Mouse (Mus musculus) heart, embryonic 15.5 days (tissue): ENCODE data around the gene Slit3. TPM values are rescaled to one million over a fixed set of nuclear protein-coding genes. Genes with fewer than 3 reads are reported as not detected.

ENCODE experiments used
- ATAC-seq: fragments of 200-750 bp; cut with Nextera tagmentation; replicated peaks from 2 replicates; pipeline ENCODE4 v1.8.0; 2017; ENCODE audit warnings: low read depth, moderate TSS enrichment; ENCODE audit not compliant: insufficient number of reproducible peaks, insufficient read depth, low FRiP score
- H3K27ac ChIP-seq: fragments of 300-500 bp; sonication (generic); 2 replicates; pipeline ENCODE4 v1.5.1; 2015; ENCODE audit warnings: mild to moderate bottlenecking, inconsistent platforms
- H3K27me3 ChIP-seq: fragments of 300-500 bp; sonication (generic); 2 replicates; pipeline ENCODE4 v1.6.1; 2015; ENCODE audit warnings: inconsistent platforms
- H3K36me3 ChIP-seq: fragments of 300-500 bp; sonication (generic); 2 replicates; pipeline ENCODE4 v1.6.1; 2015; ENCODE audit warnings: mild to moderate bottlenecking, inconsistent platforms
- H3K4me1 ChIP-seq: fragments of 300-500 bp; sonication (generic); replicated peaks from 2 replicates; pipeline ENCODE4 v1.6.1; 2015; ENCODE audit warnings: inconsistent platforms
- H3K4me2 ChIP-seq: fragments of 300-500 bp; sonication (generic); 2 replicates; pipeline ENCODE4 v1.6.1; 2015; ENCODE audit warnings: inconsistent platforms, mild to moderate bottlenecking, moderate library complexity
- H3K4me3 ChIP-seq: fragments of 300-500 bp; sonication (generic); 2 replicates; pipeline ENCODE4 v1.5.1; 2015; ENCODE audit warnings: mild to moderate bottlenecking, inconsistent platforms
- H3K9ac ChIP-seq: fragments of 300-500 bp; sonication (generic); 2 replicates; pipeline ENCODE4 v1.6.1; 2015; ENCODE audit warnings: mild to moderate bottlenecking, inconsistent platforms
- H3K9me3 ChIP-seq: fragments of 300-500 bp; sonication (generic); replicated peaks from 2 replicates; pipeline ENCODE4 v1.6.1; 2016; ENCODE audit warnings: inconsistent platforms
- WGBS: fragments of 180-500 bp; shearing (Covaris S2); methylation state at CpG from one replicate; pipeline ENCODE4 v1.1.7; 2015; ENCODE audit warnings: mixed read lengths; 5-methylcytosine and 5-hydroxymethylcytosine counted together
- polyA plus RNA-seq: library from polyadenylated mRNA; unstranded; fragments of >200 nt; fragmentation: Nextera tagmentation; extraction: Ambion mirVana; gene quantifications from 2 replicates; pipeline ENCODE4 v1.2.1, GENCODE M21; 2015

Gene Slit3
- polyA plus RNA-seq, 1 experiment from 2014 or later: 11.3 TPM

DNA sequence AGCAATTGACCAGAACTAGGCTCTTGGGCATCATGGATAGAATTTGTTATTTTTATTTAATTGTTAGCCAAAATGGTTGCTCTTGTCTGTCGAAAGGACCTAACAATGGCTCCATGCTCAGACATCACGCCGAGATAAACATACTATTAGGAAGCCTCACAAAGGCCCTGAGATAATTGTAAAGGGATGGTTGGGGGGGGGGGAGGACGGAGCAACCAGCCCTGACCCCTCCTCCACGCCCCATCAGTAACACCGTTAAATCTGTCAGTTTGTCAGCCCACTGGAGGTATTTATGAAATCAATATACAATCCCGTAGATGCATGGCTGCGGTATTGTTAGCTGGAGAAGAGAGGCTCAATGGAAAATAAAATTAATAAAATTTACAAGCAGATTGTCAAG is 383.9 kb downstream of the Slit3 start:
- no peak for ATAC-seq
- no peak overlapping the region for H3K27ac ChIP-seq
- WGBS: 61% methylated on average over 8 of the region's 8 CpGs
- H3K4me3 ChIP-seq: no peak overlapping the region
- H3K36me3 ChIP-seq: no peaks in the 10 kb centered on the region
- no peaks in the 10 kb centered on the region for H3K9me3 ChIP-seq
- H3K27me3 ChIP-seq: no peaks in the 10 kb centered on the region
- H3K4me2 ChIP-seq: no peak overlapping the region
- no peak overlapping the region for H3K9ac ChIP-seq
- H3K4me1 ChIP-seq: 0 out of 2 replicates have a peak, but pooled peaks cover 9% of the 10 kb centered on the region

DNA sequence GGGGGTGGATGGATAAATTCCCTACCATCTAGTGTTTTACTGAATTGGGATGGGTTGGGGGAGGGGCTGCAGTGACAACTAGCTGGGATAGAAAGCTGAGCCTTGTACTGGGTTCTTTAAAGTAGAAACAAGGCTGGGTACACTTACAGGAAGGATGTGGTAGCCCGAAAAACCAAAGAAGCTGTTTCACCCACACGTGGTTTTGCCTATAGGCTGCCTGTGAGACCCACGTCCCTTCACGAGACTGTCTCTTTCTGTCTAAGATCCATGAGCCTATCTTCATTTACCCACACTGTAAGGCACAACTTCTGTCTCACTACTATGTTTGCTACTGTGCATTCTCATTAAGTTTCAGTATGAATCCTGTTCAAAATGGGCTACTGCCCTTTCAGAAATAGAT is 384.3 kb downstream of the Slit3 start:
- H3K9ac ChIP-seq: no peak overlapping the region

DNA sequence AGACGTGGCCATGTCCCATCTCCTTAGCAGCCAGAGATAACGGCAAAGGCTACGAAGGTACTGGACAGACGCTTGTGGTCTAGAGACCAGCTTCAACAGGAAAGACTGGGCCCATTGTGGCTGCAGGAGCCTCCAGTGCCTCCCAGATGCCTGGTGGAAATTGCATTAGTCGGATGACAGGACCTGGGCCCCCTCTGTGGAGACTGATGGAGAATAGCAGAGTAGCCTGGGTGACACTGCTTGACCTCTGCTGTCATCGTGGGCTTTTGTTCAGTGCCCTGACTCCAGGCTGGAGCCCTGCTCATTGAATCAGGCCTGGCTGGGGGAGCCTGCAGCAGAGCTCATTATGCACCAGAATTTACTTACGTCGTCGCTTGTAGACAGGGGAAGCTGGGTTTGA is 384.8 kb downstream of the Slit3 start:
- WGBS: 41% methylated on average over 9 of the region's 9 CpGs

More for the DNA sequence above, 384.3 kb downstream of the Slit3 start:
- Histone ChIP-seq H3K4me1 (0 out of 2 replicates have a peak, but pooled peaks cover 9% of the 10 kb centered on the region), H3K27me3 (no peaks in the 10 kb centered on the region), H3K4me3 (no peak overlapping the region), H3K9me3 (no peaks in the 10 kb centered on the region), H3K36me3 (no peaks in the 10 kb centered on the region), H3K4me2 (no peak overlapping the region), H3K27ac (no peak overlapping the region)
- ATAC-seq: no peak
- 68% methylated on average over 4 of the region's 4 CpGs for WGBS

DNA sequence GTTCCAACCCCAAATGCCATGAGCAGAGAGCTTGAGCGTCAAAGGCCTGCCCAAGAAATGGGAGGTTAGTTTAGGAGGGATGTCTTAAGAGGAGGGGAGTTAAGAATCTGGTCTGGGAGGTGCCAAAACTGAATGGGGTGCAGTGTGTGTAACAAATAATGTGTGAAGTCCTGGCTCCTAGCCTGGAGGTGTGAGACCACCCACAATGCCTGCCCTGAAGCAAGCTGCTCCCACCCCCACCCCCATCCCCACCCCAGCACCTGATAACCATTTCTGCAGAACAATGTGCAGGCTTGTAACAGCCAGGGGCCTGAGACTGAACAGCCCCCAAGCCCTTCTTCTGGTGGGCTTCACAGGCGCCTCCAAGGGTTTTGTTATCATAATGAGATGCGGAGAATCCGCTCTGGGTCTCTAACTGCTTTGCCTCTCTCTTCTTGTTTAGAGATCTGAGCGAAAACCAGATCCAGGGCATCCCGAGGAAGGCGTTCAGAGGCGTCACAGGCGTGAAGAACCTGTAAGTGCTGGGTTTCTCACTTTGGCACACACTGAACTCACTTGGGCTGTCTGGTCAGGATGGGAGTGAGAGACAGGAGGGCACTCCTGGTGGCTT is 386.9 kb downstream of the Slit3 start:
- Histone ChIP-seq H3K9ac (no peak overlapping the region), H3K36me3 (no peaks in the 10 kb centered on the region), H3K4me1 (0 out of 2 replicates have a peak, but pooled peaks cover 9% of the 10 kb centered on the region), H3K27me3 (no peaks in the 10 kb centered on the region), H3K9me3 (no peaks in the 10 kb centered on the region), H3K27ac (no peak overlapping the region), H3K4me3 (no peak overlapping the region), H3K4me2 (no peak overlapping the region)
- 39% methylated on average over 9 of the region's 9 CpGs for WGBS
- ATAC-seq: no peak

More for the DNA sequence above, 384.8 kb downstream of the Slit3 start:
- H3K4me2 ChIP-seq: no peak overlapping the region
- no peak overlapping the region for H3K9ac ChIP-seq
- no peaks in the 10 kb centered on the region for H3K27me3 ChIP-seq
- no peak overlapping the region for H3K27ac ChIP-seq
- H3K9me3 ChIP-seq: no peaks in the 10 kb centered on the region
- no peak overlapping the region for H3K4me3 ChIP-seq
- H3K4me1 ChIP-seq: 0 out of 2 replicates have a peak, but pooled peaks cover 9% of the 10 kb centered on the region
- no peaks in the 10 kb centered on the region for H3K36me3 ChIP-seq
- ATAC-seq: no peak

DNA sequence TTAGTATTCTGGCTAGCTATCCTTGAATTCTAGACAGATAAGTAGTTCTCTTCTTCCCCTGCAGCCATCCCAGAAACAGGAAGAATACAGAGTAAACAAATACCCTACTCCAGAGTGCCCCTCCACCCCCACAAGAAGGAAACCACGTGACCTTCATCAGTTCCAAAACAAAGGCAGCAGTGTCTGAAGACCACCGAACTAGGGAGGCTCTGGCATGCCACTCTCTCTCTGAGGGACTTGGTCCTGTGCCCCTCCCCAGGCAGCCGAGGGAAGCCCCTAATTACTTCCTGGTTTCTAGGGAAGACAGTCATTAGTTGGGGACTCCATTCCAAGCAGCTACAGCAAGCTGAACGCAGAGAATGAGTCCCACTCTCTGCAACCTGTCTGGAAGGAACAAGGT is 391.7 kb downstream of the Slit3 start:
- WGBS: 20% methylated on average over 4 of the region's 4 CpGs
- H3K27me3 ChIP-seq: no peaks in the 10 kb centered on the region
- H3K4me3 ChIP-seq: no peak overlapping the region
- no peak overlapping the region for H3K9ac ChIP-seq
- ATAC-seq: no peak
- H3K36me3 ChIP-seq: no peaks in the 10 kb centered on the region
- 0 out of 2 replicates have a peak, but pooled peaks cover 4% of the 10 kb centered on the region for H3K4me1 ChIP-seq
- no peak overlapping the region for H3K4me2 ChIP-seq
- H3K27ac ChIP-seq: no peak overlapping the region
- no peaks in the 10 kb centered on the region for H3K9me3 ChIP-seq

DNA sequence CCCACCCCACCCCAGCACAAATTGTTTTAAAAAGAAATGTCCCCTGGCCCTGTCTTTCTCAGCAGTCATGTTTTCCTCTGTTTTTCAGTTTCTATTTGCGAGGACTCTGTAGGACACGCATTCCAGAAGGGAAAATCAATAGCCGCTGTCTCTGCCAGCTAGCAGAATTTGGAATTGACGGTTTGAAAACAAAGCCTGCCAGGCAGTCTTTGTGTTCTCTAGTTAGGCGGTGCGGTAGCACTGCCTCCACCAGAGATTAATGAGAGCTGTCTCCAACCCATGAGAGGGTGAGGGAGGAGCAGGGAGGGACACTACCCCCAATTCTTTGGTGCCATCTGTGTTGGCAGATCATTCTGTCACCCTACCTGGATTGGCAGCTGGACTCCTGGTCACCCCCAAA is 392.3 kb downstream of the Slit3 start:
- ATAC-seq: no peak
- no peaks in the 10 kb centered on the region for H3K4me1 ChIP-seq
- H3K36me3 ChIP-seq: no peaks in the 10 kb centered on the region
- H3K9ac ChIP-seq: no peak overlapping the region
- 63% methylated on average over 6 of the region's 6 CpGs for WGBS
- no peak overlapping the region for H3K4me2 ChIP-seq
- no peak overlapping the region for H3K27ac ChIP-seq
- H3K9me3 ChIP-seq: no peaks in the 10 kb centered on the region
- H3K27me3 ChIP-seq: no peaks in the 10 kb centered on the region
- no peak overlapping the region for H3K4me3 ChIP-seq

DNA sequence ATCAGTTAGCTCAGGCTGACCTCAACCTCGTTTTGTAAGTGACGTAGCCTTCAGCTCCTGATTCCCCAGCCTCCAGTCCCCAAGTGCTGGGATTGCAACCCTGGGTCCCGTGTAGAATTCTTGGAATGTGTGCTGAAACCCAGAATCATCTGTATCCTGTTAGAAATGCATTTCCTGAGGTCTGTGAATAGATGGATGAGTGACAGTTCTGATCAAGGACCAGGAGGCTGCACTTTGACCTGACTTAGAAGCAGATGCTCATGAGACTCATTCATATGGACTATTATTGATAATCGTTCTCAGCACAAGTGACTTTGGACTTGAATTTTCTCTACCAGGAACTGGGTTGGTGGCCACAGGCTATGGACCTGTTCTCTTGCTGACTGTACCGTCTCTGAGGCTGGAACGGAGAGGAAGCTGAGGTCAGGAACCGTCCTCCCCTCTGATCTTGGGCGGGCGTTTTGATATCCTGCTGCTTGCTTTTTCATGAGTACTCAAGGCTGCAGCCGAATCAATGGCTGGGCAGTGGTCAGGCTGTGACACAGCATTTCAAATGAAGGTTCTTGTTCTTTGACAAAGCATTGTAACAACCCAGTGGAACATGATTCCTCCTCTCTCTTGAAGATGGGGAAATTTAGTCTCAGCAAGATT is 401.9 kb downstream of the Slit3 start:
- no peaks in the 10 kb centered on the region for H3K36me3 ChIP-seq
- H3K9me3 ChIP-seq: no peaks in the 10 kb centered on the region
- H3K4me1 ChIP-seq: no peaks in the 10 kb centered on the region
- no peak overlapping the region for H3K4me3 ChIP-seq
- 52% methylated on average over 10 of the region's 10 CpGs for WGBS
- H3K9ac ChIP-seq: no peak overlapping the region
- no peaks in the 10 kb centered on the region for H3K27me3 ChIP-seq
- no peak for ATAC-seq
- H3K27ac ChIP-seq: no peak overlapping the region
- H3K4me2 ChIP-seq: no peak overlapping the region

DNA sequence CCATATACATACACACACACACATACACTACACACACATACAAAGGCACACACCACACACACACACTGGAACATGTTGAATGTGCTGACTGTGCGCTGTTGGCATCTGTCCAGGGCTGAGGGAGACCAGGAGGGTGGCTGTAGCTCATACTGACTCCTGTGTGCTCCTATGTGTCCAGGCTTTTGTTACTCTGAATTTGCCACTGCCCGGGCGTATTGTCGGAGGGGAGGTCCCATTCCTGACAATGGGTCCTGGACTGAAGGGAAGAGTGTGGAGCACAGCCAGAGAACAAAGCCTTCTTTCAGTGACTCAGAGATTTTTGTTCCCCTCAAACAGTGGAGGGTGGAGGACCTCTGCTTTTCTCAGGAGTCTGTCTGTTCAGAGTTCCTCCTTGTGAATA is 402.7 kb downstream of the Slit3 start:
- Histone ChIP-seq H3K27me3 (no peaks in the 10 kb centered on the region), H3K4me3 (no peak overlapping the region), H3K9me3 (no peaks in the 10 kb centered on the region), H3K4me2 (no peak overlapping the region), H3K36me3 (no peaks in the 10 kb centered on the region), H3K9ac (no peak overlapping the region), H3K27ac (no peak overlapping the region), H3K4me1 (no peaks in the 10 kb centered on the region)
- no peak for ATAC-seq
- 82% methylated on average over 4 of the region's 4 CpGs for WGBS

DNA sequence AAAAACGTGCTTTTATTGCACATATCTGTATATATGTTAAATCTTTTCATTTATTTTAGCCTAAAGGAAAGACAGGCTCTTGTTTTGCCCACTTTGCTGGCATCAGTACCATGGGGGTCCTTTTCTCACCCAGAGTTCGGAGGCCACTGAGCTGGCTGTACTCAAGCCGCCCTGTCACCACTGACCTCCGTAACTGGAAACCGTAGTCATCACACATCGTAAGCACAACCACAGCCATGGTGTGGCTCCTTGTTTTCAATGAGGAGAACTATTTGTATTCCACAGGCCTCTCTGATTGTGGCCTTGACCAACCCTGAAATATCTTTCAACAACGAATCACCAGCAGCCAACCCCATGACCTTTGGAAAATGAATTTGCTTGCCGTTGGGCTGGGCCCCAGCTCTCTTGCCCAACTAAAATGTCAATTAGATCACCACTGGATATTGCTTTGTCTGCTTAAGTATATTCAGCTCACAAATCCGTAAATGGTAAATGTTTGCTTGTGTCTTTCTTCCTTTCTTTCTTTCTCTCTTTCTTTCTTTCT is 405.3 kb downstream of the Slit3 start:
- H3K4me3 ChIP-seq: no peak overlapping the region
- no peaks in the 10 kb centered on the region for H3K4me1 ChIP-seq
- no peaks in the 10 kb centered on the region for H3K9me3 ChIP-seq
- H3K9ac ChIP-seq: no peak overlapping the region
- no peak overlapping the region for H3K27ac ChIP-seq
- H3K36me3 ChIP-seq: no peaks in the 10 kb centered on the region
- ATAC-seq: no peak
- H3K27me3 ChIP-seq: no peaks in the 10 kb centered on the region
- WGBS: 67% methylated on average over 9 of the region's 9 CpGs
- no peak overlapping the region for H3K4me2 ChIP-seq

DNA sequence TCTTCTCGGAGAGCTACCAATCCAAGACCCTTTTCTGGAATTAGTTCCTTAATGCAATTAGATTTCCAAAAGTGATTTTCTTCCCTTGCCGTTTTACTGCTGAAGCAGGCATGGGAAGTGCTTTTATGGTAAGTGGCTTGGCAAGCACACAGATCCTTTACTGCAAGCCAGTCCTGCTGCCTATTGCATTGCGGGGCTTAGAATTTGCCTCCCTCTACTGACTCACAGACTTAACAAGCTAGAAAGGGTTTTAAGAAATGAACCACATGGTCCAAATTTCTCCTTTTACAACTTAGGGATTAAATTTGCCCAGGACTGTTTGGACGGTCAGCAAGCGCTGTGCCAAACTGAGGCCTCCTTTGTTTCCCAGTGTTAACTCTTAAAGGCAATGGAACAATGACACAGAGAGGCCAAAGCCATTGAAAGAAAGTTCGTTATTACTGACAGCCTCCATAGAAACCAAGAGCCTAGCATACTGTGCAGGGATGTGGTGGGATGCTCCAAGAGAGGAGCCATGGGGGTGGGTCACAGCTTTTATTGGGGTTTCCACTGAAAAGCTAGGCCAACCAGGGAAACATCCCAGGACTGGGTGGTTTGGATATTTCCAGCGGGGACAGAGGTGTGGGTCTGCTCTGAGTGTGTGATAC is 406.9 kb downstream of the Slit3 start:
- no peak overlapping the region for H3K4me3 ChIP-seq
- no peaks in the 10 kb centered on the region for H3K9me3 ChIP-seq
- WGBS: 77% methylated on average over 7 of the region's 7 CpGs
- H3K9ac ChIP-seq: no peak overlapping the region
- 0 out of 2 replicates have a peak, but pooled peaks cover 2% of the 10 kb centered on the region for H3K4me1 ChIP-seq
- ATAC-seq: no peak
- H3K27me3 ChIP-seq: no peaks in the 10 kb centered on the region
- H3K36me3 ChIP-seq: no peaks in the 10 kb centered on the region
- no peak overlapping the region for H3K27ac ChIP-seq
- no peak overlapping the region for H3K4me2 ChIP-seq

DNA sequence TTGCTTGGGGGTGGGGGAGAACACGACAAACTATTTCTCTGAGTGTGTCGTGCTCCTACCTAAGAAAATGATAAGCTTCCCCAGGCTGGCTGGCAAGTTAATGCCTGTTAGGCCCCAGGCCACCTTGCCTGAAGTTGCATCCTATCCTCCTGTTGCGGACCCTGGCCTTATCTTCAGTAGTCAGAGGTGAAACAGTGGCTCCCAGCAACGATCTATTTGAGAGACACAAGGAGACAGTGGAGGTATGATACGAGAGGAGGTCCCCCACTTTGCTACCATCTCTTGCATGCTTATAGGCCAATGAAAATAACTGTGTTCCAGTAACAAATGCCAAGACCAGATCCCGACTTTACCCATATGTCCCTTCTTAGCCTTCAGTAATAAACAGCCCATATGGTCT is 414.0 kb downstream of the Slit3 start:
- Histone ChIP-seq H3K27me3 (no peaks in the 10 kb centered on the region), H3K4me2 (no peak overlapping the region), H3K36me3 (no peaks in the 10 kb centered on the region), H3K4me3 (no peak overlapping the region), H3K9me3 (no peaks in the 10 kb centered on the region), H3K9ac (no peak overlapping the region), H3K4me1 (0 out of 2 replicates have a peak, but pooled peaks cover 2% of the 10 kb centered on the region), H3K27ac (no peak overlapping the region)
- WGBS: 59% methylated on average over 6 of the region's 6 CpGs
- no peak for ATAC-seq
